8 mouse cellular contexts compared by ENCODE assay signal in the genomic region with DNA sequence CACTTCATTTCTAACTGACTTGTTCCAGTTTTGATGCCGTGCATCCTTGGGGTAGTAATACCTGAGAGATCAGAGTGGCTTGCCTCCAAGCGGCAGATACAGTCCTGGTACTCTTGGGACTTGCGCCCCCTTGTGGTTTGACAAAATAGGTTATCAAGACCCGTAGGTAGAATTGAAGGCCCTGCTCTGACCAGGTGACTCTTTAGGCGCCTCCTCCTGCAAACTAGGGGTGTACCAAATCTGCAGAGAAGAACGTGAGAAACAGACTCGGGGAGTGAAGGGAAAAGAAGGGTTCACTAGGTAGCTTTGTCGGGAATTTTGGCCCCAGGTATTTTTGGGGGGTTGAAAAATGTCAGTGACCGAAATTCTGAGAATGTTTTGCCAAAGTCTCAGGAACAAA. TPM values are rescaled to one million over a fixed set of nuclear protein-coding genes. Genes with fewer than 3 reads are reported as not detected.
A peak's percentile ranks its signal among the peaks of the same experiment; 100 is the strongest.
DNase-seq lines count a peak whose midpoint lies in the region; ATAC-seq and TF ChIP-seq lines count a peak whose summit lies in the region.

No protein-coding gene starts in this region.

- peak; percentile 58 for ATAC-seq in kidney, embryonic 14.5 days (ENCODE audit: low FRiP score, low TSS enrichment)

- no peaks in the 10 kb centered on the region for H3K36me3 ChIP-seq in C2C12 (ENCODE audit: control insufficient read depth, insufficient read depth)
- H3K36me3 ChIP-seq in heart, embryonic 10.5 days = no peaks in the 10 kb centered on the region
- no peaks in the 10 kb centered on the region for H3K36me3 ChIP-seq in kidney, embryonic 14.5 days (ENCODE audit: control insufficient read depth, insufficient read depth, low read length)

- no peak for TF ChIP-seq POLR2A in bone marrow macrophage, adult 2 months (IDR thresholded peaks at IDR 0.05; ENCODE audit: borderline replicate concordance, low read depth, low read length)
- TF ChIP-seq POLR2A in embryonic fibroblast, embryonic 13.5 days (IDR thresholded peaks at IDR 0.05; ENCODE audit: low read depth, low read length) = no peak

- H3K27me3 ChIP-seq in C2C12 (ENCODE audit: control insufficient read depth, insufficient read depth, insufficient read length) = no peaks in the 10 kb centered on the region
- H3K27me3 ChIP-seq in heart, embryonic 10.5 days (ENCODE audit: insufficient read depth, poor library complexity, severe bottlenecking) = no peaks in the 10 kb centered on the region
- H3K27me3 ChIP-seq in kidney, embryonic 14.5 days (ENCODE audit: control insufficient read depth, insufficient read depth, low read length) = no peaks in the 10 kb centered on the region

- H3K9me3 ChIP-seq in heart, embryonic 10.5 days = no peaks in the 10 kb centered on the region
- no peaks in the 10 kb centered on the region for H3K9me3 ChIP-seq in kidney, embryonic 14.5 days (ENCODE audit: control insufficient read depth, low read length)

- H3K79me3 ChIP-seq in C2C12 (ENCODE audit: low read depth) = no peaks in the 10 kb centered on the region

- TF ChIP-seq CTCF in C2C12 (IDR thresholded peaks at IDR 0.05; ENCODE audit: control insufficient read depth, insufficient read depth, insufficient read length) = peak; percentile 8
- TF ChIP-seq CTCF in bone marrow macrophage, adult 2 months (IDR thresholded peaks at IDR 0.05; ENCODE audit: low read depth, low read length) = peak; percentile 96
- peak; percentile 34; the same call in 1 of the 2 replicates for TF ChIP-seq CTCF in embryonic fibroblast, embryonic 13.5 days (IDR thresholded peaks at IDR 0.05; ENCODE audit: borderline replicate concordance, insufficient read depth, low read length)

- no peaks in the 10 kb centered on the region for H3K79me2 ChIP-seq in C2C12 (ENCODE audit: control insufficient read depth, insufficient read depth)

- H3K9ac ChIP-seq in kidney, embryonic 14.5 days (ENCODE audit: low read depth, low read length) = no peak overlapping the region; the same call in 1 of the 2 replicates

- H3K4me2 ChIP-seq in kidney, embryonic 14.5 days (replicated peaks; ENCODE audit: low read depth, low read length) = peak overlapping the region; percentile 38

- no peak overlapping the region for H3K4me3 ChIP-seq in C2C12 (ENCODE audit: insufficient read depth, poor library complexity, severe bottlenecking)
- H3K4me3 ChIP-seq in bone marrow macrophage, adult 2 months (ENCODE audit: insufficient read depth, low read length) = peak overlapping the region; percentile 5; the same call in 1 of the 2 replicates
- H3K4me3 ChIP-seq in embryonic fibroblast, embryonic 13.5 days (ENCODE audit: insufficient read depth, low read length) = no peak overlapping the region
- peak overlapping the region; percentile 47 for H3K4me3 ChIP-seq in heart, embryonic 10.5 days
- H3K4me3 ChIP-seq in kidney, embryonic 14.5 days (ENCODE audit: low read length) = peak overlapping the region; percentile 8; the same call in 1 of the 2 replicates

- WGBS in heart, embryonic 10.5 days = 2% methylated on average over 9 of the region's 9 CpGs
- WGBS in kidney, embryonic 14.5 days = 2% methylated on average over 9 of the region's 9 CpGs

- DNase-seq in heart, embryonic 10.5 days (ENCODE audit: low spot score) = peak; percentile 90
- DNase-seq in liver = peak; percentile 89
- peak; percentile 22 to 55 for DNase-seq in monocyte, adult 2 months (ENCODE audit: low read depth in 1 of 2, low spot score in 2 of 2)
- DNase-seq in spleen, postnatal 14 days (ENCODE audit: low spot score in 2 of 2) = peak; percentile 58 to 83

- peaks cover 32% of the 10 kb centered on the region for H3K4me1 ChIP-seq in bone marrow macrophage, adult 2 months (ENCODE audit: control insufficient read depth, insufficient read depth, low read length)
- no peaks in the 10 kb centered on the region for H3K4me1 ChIP-seq in embryonic fibroblast, embryonic 13.5 days (ENCODE audit: control insufficient read depth, insufficient read depth, low read length)
- peaks cover 71% of the 10 kb centered on the region for H3K4me1 ChIP-seq in heart, embryonic 10.5 days
- peaks cover 17% of the 10 kb centered on the region; the same call in 1 of the 2 replicates for H3K4me1 ChIP-seq in kidney, embryonic 14.5 days (ENCODE audit: control insufficient read depth, insufficient read depth, low read length)

- H3ac ChIP-seq in C2C12 (ENCODE audit: control insufficient read depth, insufficient read length, low read depth) = no peak overlapping the region

- peak overlapping the region; percentile 73 for H3K27ac ChIP-seq in bone marrow macrophage, adult 2 months (ENCODE audit: insufficient read depth, low read depth, low read length)
- H3K27ac ChIP-seq in embryonic fibroblast, embryonic 13.5 days (ENCODE audit: insufficient read depth, low read length) = no peak overlapping the region
- H3K27ac ChIP-seq in heart, embryonic 10.5 days = peak overlapping the region; percentile 87
- peak overlapping the region; percentile 71; the same call in 1 of the 2 replicates for H3K27ac ChIP-seq in kidney, embryonic 14.5 days (ENCODE audit: low read depth, low read length)

TF ChIP-seq in C2C12, 6 proteins besides CTCF, POLR2A, EP300 and RAD21:
- TF ChIP-seq MAX (IDR thresholded peaks at IDR 0.05) (no peak), USF1 (IDR thresholded peaks at IDR 0.05; ENCODE audit: low read depth) (no peak), FOSL1 (IDR thresholded peaks at IDR 0.05; ENCODE audit: insufficient read depth, low read length, poor library complexity, severe bottlenecking) (no peak), MYOG (IDR thresholded peaks at IDR 0.05; ENCODE audit: control insufficient read depth, extremely low read depth, insufficient read length) (no peak), MYOD1 (IDR thresholded peaks at IDR 0.05; ENCODE audit: control insufficient read depth, insufficient read length, low read depth) (no peak)

RNA-seq across cellular contexts. Expression of gene Mgst2, which starts 7.9 kb away (rescaled TPM):
- polyA plus RNA-seq in C2C12 (2012; fragmentation: generic; extraction: Trizol) = 3.6 TPM
- polyA plus RNA-seq in bone marrow macrophage, adult 2 months (2012; ENCODE audit: insufficient read depth, insufficient read length, missing spikeins) = 2.4 and 3.8 TPM in 2 replicates
- polyA plus RNA-seq in embryonic fibroblast, embryonic 13.5 days (2011; ENCODE audit: insufficient read length, low read depth, missing spikeins) = 1.8 and 4.1 TPM in 2 replicates
- polyA plus RNA-seq in heart, embryonic 10.5 days (2016; fragmentation: Nextera tagmentation; extraction: Ambion mirVana) = 1.1 and 4.1 TPM in 2 replicates
- 0.51 and 0.99 TPM in 2 replicates for polyA plus RNA-seq in kidney, embryonic 14.5 days (2014; fragmentation: Nextera tagmentation; extraction: Ambion mirVana)

Comparison
In these comparisons a context has a peak if more than half of its experiments do, and no peak if none do; other contexts are left out.
1. H3K4me3 ChIP-seq: peak in bone marrow macrophage, adult 2 months (single experiment), heart, embryonic 10.5 days (single experiment) and kidney, embryonic 14.5 days (single experiment); none in C2C12 (single experiment) and embryonic fibroblast, embryonic 13.5 days (single experiment).
2. CTCF ChIP-seq: peak in every context shown above with its lines; median percentile 96 in bone marrow macrophage, adult 2 months; 34 in embryonic fibroblast, embryonic 13.5 days; 8 in C2C12.
3. DNase-seq: peak in every context shown above with its lines; median percentile 90 in heart, embryonic 10.5 days; 89 in liver; 70 in spleen, postnatal 14 days; 38 in monocyte, adult 2 months.